Mouse (Mus musculus) midbrain, embryonic 14.5 days (tissue): ENCODE measurements around the gene Pla2g6. TPM values are rescaled to one million over a fixed set of nuclear protein-coding genes. Genes with fewer than 3 reads are reported as not detected.

ENCODE experiments used
- ATAC-seq: fragments of 200-750 bp; cut with Nextera tagmentation; 2 replicates; pipeline ENCODE4 v1.8.0; 2017; ENCODE audit warnings: moderate number of reproducible peaks, moderate library complexity; ENCODE audit not compliant: low FRiP score, low TSS enrichment
- DNase-seq: peaks from one replicate; pipeline ENCODE4 v3.0.0-alpha.2; 2015
- H3K27ac ChIP-seq: fragments of 300-500 bp; sonication (generic); replicated peaks from 2 replicates; pipeline ENCODE4 v1.5.1; 2014; ENCODE audit warnings: mild to moderate bottlenecking, low read depth, low read length, moderate library complexity
- H3K27me3 ChIP-seq: fragments of 300-500 bp; sonication (generic); 2 replicates; pipeline ENCODE4 v1.6.1; 2014; ENCODE audit warnings: low read length, control low read depth, mixed read lengths; ENCODE audit not compliant: control insufficient read depth, insufficient read depth
- H3K36me3 ChIP-seq: fragments of 300-500 bp; sonication (generic); 2 replicates; pipeline ENCODE4 v1.6.1; 2014; ENCODE audit warnings: low read length, control low read depth; ENCODE audit not compliant: control insufficient read depth, insufficient read depth
- H3K4me1 ChIP-seq: fragments of 300-500 bp; sonication (generic); 2 replicates; pipeline ENCODE4 v1.6.1; 2014; ENCODE audit warnings: mild to moderate bottlenecking, antibody characterized with exemption, low read length, control low read depth; ENCODE audit not compliant: control insufficient read depth, insufficient read depth
- H3K4me2 ChIP-seq: fragments of 300-500 bp; sonication (generic); 2 replicates; pipeline ENCODE4 v1.6.1; 2014; ENCODE audit warnings: mild to moderate bottlenecking, low read length, moderate library complexity
- H3K4me3 ChIP-seq: fragments of 300-500 bp; sonication (generic); replicated peaks from 2 replicates; pipeline ENCODE4 v1.5.1; 2014; ENCODE audit warnings: low read depth, low read length
- H3K9ac ChIP-seq: fragments of 300-500 bp; sonication (generic); replicated peaks from 2 replicates; pipeline ENCODE4 v1.6.1; 2014; ENCODE audit warnings: mild to moderate bottlenecking, low read length, moderate library complexity
- H3K9me3 ChIP-seq: fragments of 300-500 bp; sonication (generic); 2 replicates; pipeline ENCODE4 v1.6.1; 2016; ENCODE audit warnings: low read length, control low read depth, mixed read lengths; ENCODE audit not compliant: control insufficient read depth
- WGBS: fragments of 180-500 bp; shearing (Covaris S2); extraction: QIAGEN DNeasy Blood & Tissue Kit; methylation state at CpG from one replicate; pipeline ENCODE4 v1.1.7; 2014; 5-methylcytosine and 5-hydroxymethylcytosine counted together
- polyA plus RNA-seq: library from polyadenylated mRNA; unstranded; fragments of >200 nt; fragmentation: Nextera tagmentation; extraction: Ambion mirVana; gene quantifications from 2 replicates; pipeline ENCODE4 v1.2.1, GENCODE M21; 2014

Pla2g6 gene
- polyA plus RNA-seq, 1 experiment from 2014 or later, result 28.2 TPM

DNA sequence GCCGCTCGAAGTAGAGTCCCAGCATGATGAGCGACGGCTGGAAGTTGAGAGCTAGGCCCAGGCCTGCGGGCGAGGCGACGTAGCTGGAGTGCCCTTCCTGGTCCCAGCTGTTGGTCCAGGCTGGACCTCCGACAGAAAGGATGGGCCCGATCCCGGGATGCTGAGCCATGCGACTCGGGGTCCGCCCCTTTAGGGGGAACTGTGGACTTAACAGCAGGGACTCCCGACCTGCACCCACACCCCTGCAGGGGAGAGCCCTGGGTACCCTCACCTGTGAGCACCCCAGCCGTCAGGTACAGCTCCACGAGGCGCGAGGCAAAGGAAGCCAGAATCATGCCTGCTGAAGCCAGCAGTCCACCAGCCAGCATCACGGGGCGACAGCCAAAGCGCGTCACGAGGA, 75.6 kb downstream of the Pla2g6 start:
- Histone ChIP-seq H3K36me3 (peaks cover 24% of the 10 kb centered on the region), H3K27me3 (peaks cover 13% of the 10 kb centered on the region)

DNA sequence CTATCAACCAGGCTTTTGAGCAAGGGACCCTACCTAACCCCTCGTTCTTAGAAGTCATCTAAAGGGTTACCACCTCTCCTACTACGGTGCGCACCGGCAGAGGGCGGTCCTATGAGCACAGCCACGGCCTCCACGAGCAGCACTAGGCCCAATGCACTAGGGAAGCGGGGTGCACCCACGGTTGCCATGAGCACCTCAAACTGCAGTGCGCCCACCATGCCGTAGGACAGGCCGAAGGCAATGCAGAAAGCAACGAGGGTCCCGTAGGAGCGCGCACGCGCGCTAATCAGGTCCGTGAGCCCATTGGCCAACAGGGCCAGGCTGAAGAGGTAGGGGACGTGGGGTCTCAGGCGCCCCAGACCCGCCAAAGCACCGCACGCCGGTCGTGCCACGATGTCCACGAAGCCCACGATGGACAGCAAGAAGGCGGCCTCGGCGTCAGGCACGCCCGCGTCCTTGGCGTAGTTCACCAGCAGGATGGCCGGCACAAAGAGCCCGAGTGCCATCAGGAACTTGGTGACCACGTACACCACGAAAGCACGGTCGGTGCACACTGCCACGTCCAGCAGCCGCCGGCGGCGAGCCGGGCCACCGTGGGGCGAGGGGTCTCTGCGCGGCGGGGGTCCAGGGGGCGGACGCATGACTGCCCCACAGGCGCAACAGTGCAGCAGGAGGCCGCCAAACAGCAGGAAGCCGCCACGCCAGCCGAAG, 76.3 kb downstream of the Pla2g6 start:
- Histone ChIP-seq H3K27ac (no peak overlapping the region), H3K4me3 (peak overlapping the region; percentile 32), H3K4me1 (peaks cover 8% of the 10 kb centered on the region; the same call in 1 of the 2 replicates), H3K36me3 (peaks cover 30% of the 10 kb centered on the region), H3K4me2 (peak overlapping the region; percentile 66), H3K9me3 (no peaks in the 10 kb centered on the region), H3K27me3 (peaks cover 13% of the 10 kb centered on the region), H3K9ac (peak overlapping the region; percentile 46)
- DNase-seq, result peak; percentile 69
- peak; percentile 50; the same call in 1 of the 2 replicates for ATAC-seq
- 2% methylated on average over 61 of the region's 61 CpGs for WGBS

More for the DNA sequence above, 75.6 kb downstream of the Pla2g6 start:
- no peak overlapping the region for H3K27ac ChIP-seq
- no peak for DNase-seq
- no peak for ATAC-seq
- peak overlapping the region; percentile 46; the same call in 1 of the 2 replicates for H3K9ac ChIP-seq
- WGBS, result 32% methylated on average over 24 of the region's 24 CpGs
- H3K4me1 ChIP-seq, result peaks cover 8% of the 10 kb centered on the region; the same call in 1 of the 2 replicates
- H3K9me3 ChIP-seq, result no peaks in the 10 kb centered on the region
- peak overlapping the region; percentile 32 for H3K4me3 ChIP-seq
- peak overlapping the region; percentile 66 for H3K4me2 ChIP-seq

GRCm38 (mm10) chr15:79251168-79251567, 77.0 kb downstream of the Pla2g6 start:
- no peak for ATAC-seq
- 54% methylated on average over 7 of the region's 7 CpGs for WGBS

DNA sequence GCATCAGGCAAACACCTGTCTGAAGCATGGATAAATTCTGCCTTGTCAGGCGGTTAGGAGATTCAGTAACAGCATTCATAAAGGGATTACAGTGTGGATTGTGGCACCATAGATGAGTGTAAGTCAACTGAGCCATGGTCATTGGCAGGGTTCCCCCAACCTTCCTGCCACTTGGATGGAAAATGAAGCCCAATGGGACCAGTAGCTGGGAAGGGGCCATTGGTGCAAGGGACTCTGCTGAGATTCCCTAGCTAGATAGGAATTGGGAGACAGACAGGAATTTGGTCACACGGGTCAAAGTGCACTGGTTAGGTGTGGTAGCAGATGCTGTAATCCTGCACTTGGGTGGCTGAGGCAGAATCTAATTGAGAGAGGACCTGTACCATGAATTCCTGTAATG, 78.0 kb downstream of the Pla2g6 start:
- Histone ChIP-seq H3K4me3 (no peak overlapping the region), H3K27ac (no peak overlapping the region), H3K36me3 (peaks cover 47% of the 10 kb centered on the region), H3K9ac (no peak overlapping the region), H3K4me1 (peaks cover 8% of the 10 kb centered on the region; the same call in 1 of the 2 replicates), H3K27me3 (peaks cover 13% of the 10 kb centered on the region), H3K9me3 (no peaks in the 10 kb centered on the region), H3K4me2 (no peak overlapping the region)
- no peak for ATAC-seq
- 93% methylated on average over 2 of the region's 2 CpGs for WGBS
- DNase-seq, result no peak

More at GRCm38 (mm10) chr15:79251168-79251567, 77.0 kb downstream of the Pla2g6 start:
- Histone ChIP-seq H3K36me3 (peaks cover 37% of the 10 kb centered on the region), H3K9me3 (no peaks in the 10 kb centered on the region), H3K27me3 (peaks cover 13% of the 10 kb centered on the region), H3K4me3 (no peak overlapping the region), H3K9ac (no peak overlapping the region), H3K4me1 (peaks cover 8% of the 10 kb centered on the region; the same call in 1 of the 2 replicates), H3K4me2 (no peak overlapping the region), H3K27ac (no peak overlapping the region)
- DNase-seq, result no peak

GRCm38 (mm10) chr15:79245321-79245720, 82.9 kb downstream of the Pla2g6 start:
- Histone ChIP-seq H3K4me3 (no peak overlapping the region), H3K27ac (no peak overlapping the region), H3K4me2 (no peak overlapping the region), H3K36me3 (peaks cover 80% of the 10 kb centered on the region), H3K9me3 (no peaks in the 10 kb centered on the region), H3K9ac (no peak overlapping the region), H3K4me1 (0 out of 2 replicates have a peak, but pooled peaks cover 3% of the 10 kb centered on the region), H3K27me3 (no peaks in the 10 kb centered on the region)
- 91% methylated on average over 3 of the region's 3 CpGs for WGBS
- ATAC-seq (no peak), DNase-seq (no peak)

GRCm38 (mm10) chr15:79244071-79244893, 83.9 kb downstream of the Pla2g6 start:
- peaks cover 83% of the 10 kb centered on the region for H3K36me3 ChIP-seq

GRCm38 (mm10) chr15:79243234-79244042, 84.8 kb downstream of the Pla2g6 start:
- no peaks in the 10 kb centered on the region for H3K27me3 ChIP-seq
- DNase-seq (peak; percentile 96), ATAC-seq (peak; percentile 92)
- no peaks in the 10 kb centered on the region for H3K9me3 ChIP-seq
- H3K4me1 ChIP-seq, result 0 out of 2 replicates have a peak, but pooled peaks cover 3% of the 10 kb centered on the region
- H3K27ac ChIP-seq, result no peak overlapping the region
- H3K9ac ChIP-seq, result no peak overlapping the region; the same call in 1 of the 2 replicates
- H3K4me3 ChIP-seq, result no peak overlapping the region
- H3K36me3 ChIP-seq, result peaks cover 83% of the 10 kb centered on the region
- WGBS, result 22% methylated on average over 10 of the region's 10 CpGs
- no peak overlapping the region for H3K4me2 ChIP-seq

More at GRCm38 (mm10) chr15:79244071-79244893, 83.9 kb downstream of the Pla2g6 start:
- H3K9ac ChIP-seq, result no peak overlapping the region
- 74% methylated on average over 7 of the region's 7 CpGs for WGBS
- no peak overlapping the region for H3K27ac ChIP-seq
- DNase-seq, result no peak
- no peak overlapping the region for H3K4me2 ChIP-seq
- H3K9me3 ChIP-seq, result no peaks in the 10 kb centered on the region
- H3K27me3 ChIP-seq, result no peaks in the 10 kb centered on the region
- no peak for ATAC-seq
- H3K4me1 ChIP-seq, result 0 out of 2 replicates have a peak, but pooled peaks cover 3% of the 10 kb centered on the region
- H3K4me3 ChIP-seq, result no peak overlapping the region
